Mouse (Mus musculus): ENCODE measurements around the gene Tnnc2. TPM values are rescaled to one million over a fixed set of nuclear protein-coding genes. Genes with fewer than 3 reads are reported as not detected.

Tnnc2 gene
- not detected for total RNA-seq (2023)

GRCm38 (mm10) chr2:164779481-164780086, at the start of gene Tnnc2:
Gene Tnnc2 (minus strand): TSS chr2:164779967.

GRCm38 (mm10) chr2:164828437-164828836, 48.7 kb upstream of the Tnnc2 start, which contains the start of gene Spata25:
Gene Spata25 (minus strand): TSS chr2:164828537.

GRCm38 (mm10) chr2:164822636-164823165, 42.9 kb upstream of the Tnnc2 start, which contains the start of gene Zswim1:
Gene Zswim1 (plus strand): TSS chr2:164822686.

GRCm38 (mm10) chr2:164804533-164805331, 25.0 kb upstream of the Tnnc2 start, which contains the start of the genes Acot8 and Zswim3:
Gene Acot8 (minus strand): TSS chr2:164804882.
Gene Zswim3 (plus strand): TSS chr2:164805098.

GRCm38 (mm10) chr2:164785481-164786387, 6.0 kb upstream of the Tnnc2 start, which contains the start of gene Snx21:
Gene Snx21 (plus strand): TSS chr2:164785823.

GRCm38 (mm10) chr2:164769258-164770037, 10.3 kb downstream of the Tnnc2 start, which contains the start of gene Ube2c:
Gene Ube2c (plus strand): TSS chr2:164769898.

GRCm38 (mm10) chr2:164745843-164746479, 33.8 kb downstream of the Tnnc2 start, which contains the start of the genes Wfdc3 and Dnttip1:
Gene Wfdc3 (minus strand): TSS chr2:164745931.
Gene Dnttip1 (plus strand): TSS chr2:164745983.

Other genes with a start within 250 kb of the Tnnc2 start
- not detected for gene Wfdc2, start 217.6 kb downstream of the Tnnc2 start, total RNA-seq (2023)
- not detected for gene Spint3, start 206.5 kb downstream of the Tnnc2 start, total RNA-seq (2023)
- not detected for gene Wfdc6a, start 194.5 kb downstream of the Tnnc2 start, total RNA-seq (2023)
- gene Eppin, start 186.4 kb downstream of the Tnnc2 start, total RNA-seq (2023): not detected
- gene Wfdc6b, start 166.4 kb downstream of the Tnnc2 start, total RNA-seq (2023): not detected
- gene Wfdc8, start 166.3 kb downstream of the Tnnc2 start, total RNA-seq (2023): not detected
- not detected for gene Wfdc16, start 141.2 kb downstream of the Tnnc2 start, total RNA-seq (2023)
- gene Wfdc10, start 123.9 kb downstream of the Tnnc2 start, total RNA-seq (2023): not detected
- gene Wfdc9, start 123.4 kb downstream of the Tnnc2 start, total RNA-seq (2023): not detected
- gene Wfdc11, start 105.9 kb downstream of the Tnnc2 start, total RNA-seq (2023): not detected
- gene Wfdc13, start 94.9 kb downstream of the Tnnc2 start, total RNA-seq (2023): not detected
- not detected for gene Spint4, start 81.5 kb downstream of the Tnnc2 start, total RNA-seq (2023)
- gene Spint5, start 64.7 kb downstream of the Tnnc2 start, total RNA-seq (2023): not detected
- not detected for gene Wfdc3, start 34.0 kb downstream of the Tnnc2 start, total RNA-seq (2023)
- 10 to 100 TPM; 32.0 to 44.8 TPM for gene Dnttip1, start 34.0 kb downstream of the Tnnc2 start, total RNA-seq (2023)
- gene Ube2c, start 10.1 kb downstream of the Tnnc2 start, total RNA-seq (2023): 1 to 10 TPM; 3.0 TPM
- gene Snx21, start 5.9 kb upstream of the Tnnc2 start, total RNA-seq (2023): 10 to 100 TPM; 12.5 to 16.9 TPM
- 10 to 100 TPM; 29.8 to 33.3 TPM for gene Acot8, start 24.9 kb upstream of the Tnnc2 start, total RNA-seq (2023)
- gene Zswim3, start 25.1 kb upstream of the Tnnc2 start, total RNA-seq (2023): 1 to 10 TPM; 2.8 to 3.1 TPM
- 1 to 10 TPM; 4.7 to 5.0 TPM for gene Zswim1, start 42.7 kb upstream of the Tnnc2 start, total RNA-seq (2023)
- 1 to 10 TPM in 1 of 2 experiments, not detected in 1; 1.2 TPM for gene Spata25, start 48.6 kb upstream of the Tnnc2 start, total RNA-seq (2023)
- gene Ctsa, start 52.9 kb upstream of the Tnnc2 start, total RNA-seq (2023): 100 to 1,000 TPM; 707 to 727 TPM
- 1 to 10 TPM; 8.6 to 9.2 TPM for gene Neurl2, start 53.5 kb upstream of the Tnnc2 start, total RNA-seq (2023)
- 100 to 1,000 TPM; 140 to 168 TPM for gene Pltp, start 77.7 kb upstream of the Tnnc2 start, total RNA-seq (2023)
- 10 to 100 TPM; 63.6 to 70.6 TPM for gene Pcif1, start 99.3 kb upstream of the Tnnc2 start, total RNA-seq (2023)
- gene Zfp335, start 131.8 kb upstream of the Tnnc2 start, total RNA-seq (2023): 10 to 100 TPM; 38.3 to 38.8 TPM
- gene Mmp9, start 160.8 kb upstream of the Tnnc2 start, total RNA-seq (2023): under 1 TPM; 0.50 to 0.76 TPM
- under 1 TPM; 0.18 to 1.00 TPM for gene Slc12a5, start 180.8 kb upstream of the Tnnc2 start, total RNA-seq (2023)